Mouse (Mus musculus) hindbrain, embryonic 11.5 days (tissue): ENCODE measurements at regions not wholly inside any gene's neighbourhood (a gene's known extent, or its start where the extent isn't known, plus 50 kb on each side); places are given as distances from the start of the nearest gene placed in this dataset.
A peak's percentile ranks its signal among the peaks of the same experiment; 100 is the strongest.

Experiments
- ATAC-seq: fragments of 200-750 bp; cut with Nextera tagmentation; 2 replicates; pipeline ENCODE4 v1.8.0; 2017; ENCODE audit warnings: mild to moderate bottlenecking, moderate TSS enrichment, moderate library complexity; ENCODE audit not compliant: low FRiP score
- DNase-seq: peaks from one replicate; pipeline ENCODE4 v3.0.0-alpha.2; 2015; ENCODE audit warnings: low spot score
- H3K27ac ChIP-seq: fragments of 300-500 bp; sonication (generic); 2 replicates; pipeline ENCODE4 v1.5.1; 2014; ENCODE audit warnings: mild to moderate bottlenecking, low read depth, low read length
- H3K27me3 ChIP-seq: fragments of 300-500 bp; sonication (generic); 2 replicates; pipeline ENCODE4 v1.6.1; 2014; ENCODE audit warnings: mild to moderate bottlenecking, low read length, moderate library complexity, mixed read lengths; ENCODE audit not compliant: control insufficient read depth, insufficient read depth
- H3K36me3 ChIP-seq: fragments of 300-500 bp; sonication (generic); 2 replicates; pipeline ENCODE4 v1.6.1; 2014; ENCODE audit warnings: mild to moderate bottlenecking, low read length, moderate library complexity, mixed read lengths; ENCODE audit not compliant: control insufficient read depth, insufficient read depth
- H3K4me1 ChIP-seq: fragments of 300-500 bp; sonication (generic); replicated peaks from 2 replicates; pipeline ENCODE4 v1.6.1; 2014; ENCODE audit warnings: low read length, mixed read lengths; ENCODE audit not compliant: control insufficient read depth, insufficient read depth
- H3K4me2 ChIP-seq: fragments of 300-500 bp; sonication (generic); replicated peaks from 2 replicates; pipeline ENCODE4 v1.6.1; 2014; ENCODE audit warnings: mild to moderate bottlenecking, low read depth, low read length
- H3K4me3 ChIP-seq: fragments of 300-500 bp; sonication (generic); 2 replicates; pipeline ENCODE4 v1.5.1; 2014; ENCODE audit warnings: low read depth, low read length
- H3K9ac ChIP-seq: fragments of 300-500 bp; sonication (generic); 2 replicates; pipeline ENCODE4 v1.6.1; 2014; ENCODE audit warnings: low read depth, low read length
- H3K9me3 ChIP-seq: fragments of 300-500 bp; sonication (generic); 2 replicates; pipeline ENCODE4 v1.6.1; 2016; ENCODE audit warnings: low read length; ENCODE audit not compliant: control insufficient read depth
- WGBS: fragments of 180-500 bp; shearing (Covaris S2); extraction: QIAGEN DNeasy Blood & Tissue Kit; methylation state at CpG from one replicate; pipeline ENCODE4 v1.1.7; 2014; 5-methylcytosine and 5-hydroxymethylcytosine counted together

DNA sequence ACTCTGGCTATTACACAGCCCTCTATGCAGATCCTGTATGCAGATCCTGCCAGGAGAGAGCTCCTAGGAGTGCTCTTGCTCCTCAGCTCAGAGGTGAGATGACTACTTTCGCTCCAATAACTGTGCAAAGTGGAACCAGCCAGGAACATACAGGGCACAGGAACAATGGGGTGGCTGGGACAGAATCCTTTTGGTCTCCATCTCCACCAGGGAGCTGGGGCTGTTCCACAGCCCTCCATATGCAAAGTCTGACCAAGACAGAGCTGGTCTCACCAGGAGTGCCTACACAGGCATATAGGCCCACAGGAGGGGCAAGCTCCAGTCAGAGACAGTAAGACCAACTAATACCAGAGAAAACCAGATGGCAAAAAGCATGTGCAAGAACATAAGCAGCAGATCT, 1081.1 kb downstream of the Fscb start:
- H3K27me3 ChIP-seq, result no peaks in the 10 kb centered on the region
- H3K4me1 ChIP-seq, result no peaks in the 10 kb centered on the region
- DNase-seq (no peak), ATAC-seq (no peak)
- WGBS, result 95% methylated on average over 1 of the region's 1 CpGs
- no peak overlapping the region for H3K4me2 ChIP-seq
- no peak overlapping the region for H3K4me3 ChIP-seq
- H3K9me3 ChIP-seq, result no peaks in the 10 kb centered on the region
- no peak overlapping the region for H3K27ac ChIP-seq
- no peaks in the 10 kb centered on the region for H3K36me3 ChIP-seq
- H3K9ac ChIP-seq, result no peak overlapping the region

DNA sequence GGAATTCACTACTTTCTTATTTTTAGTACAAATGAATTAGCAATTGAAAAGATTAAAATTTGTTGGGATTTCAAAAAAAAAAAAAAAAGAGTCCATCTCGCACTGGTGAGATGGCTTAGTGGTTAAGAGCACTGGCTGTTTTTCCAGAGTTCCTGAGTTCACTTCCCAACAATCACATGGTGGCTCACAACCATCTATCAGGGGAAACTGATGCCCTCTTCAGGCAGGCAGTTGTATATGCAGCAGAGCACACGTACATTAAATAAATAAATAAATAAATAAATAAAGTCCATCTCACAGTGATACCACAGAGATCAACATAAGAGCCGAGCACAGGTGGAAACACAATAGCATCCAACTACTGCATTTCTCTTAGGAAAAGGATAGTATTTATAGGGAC, 1093.8 kb downstream of the Fscb start:
- H3K4me1 ChIP-seq, result no peaks in the 10 kb centered on the region
- H3K4me2 ChIP-seq, result no peak overlapping the region
- 71% methylated on average over 3 of the region's 3 CpGs for WGBS
- DNase-seq (no peak), ATAC-seq (no peak)
- no peak overlapping the region for H3K27ac ChIP-seq
- no peaks in the 10 kb centered on the region for H3K9me3 ChIP-seq
- H3K27me3 ChIP-seq, result no peaks in the 10 kb centered on the region
- no peak overlapping the region for H3K4me3 ChIP-seq
- H3K36me3 ChIP-seq, result no peaks in the 10 kb centered on the region
- no peak overlapping the region for H3K9ac ChIP-seq

DNA sequence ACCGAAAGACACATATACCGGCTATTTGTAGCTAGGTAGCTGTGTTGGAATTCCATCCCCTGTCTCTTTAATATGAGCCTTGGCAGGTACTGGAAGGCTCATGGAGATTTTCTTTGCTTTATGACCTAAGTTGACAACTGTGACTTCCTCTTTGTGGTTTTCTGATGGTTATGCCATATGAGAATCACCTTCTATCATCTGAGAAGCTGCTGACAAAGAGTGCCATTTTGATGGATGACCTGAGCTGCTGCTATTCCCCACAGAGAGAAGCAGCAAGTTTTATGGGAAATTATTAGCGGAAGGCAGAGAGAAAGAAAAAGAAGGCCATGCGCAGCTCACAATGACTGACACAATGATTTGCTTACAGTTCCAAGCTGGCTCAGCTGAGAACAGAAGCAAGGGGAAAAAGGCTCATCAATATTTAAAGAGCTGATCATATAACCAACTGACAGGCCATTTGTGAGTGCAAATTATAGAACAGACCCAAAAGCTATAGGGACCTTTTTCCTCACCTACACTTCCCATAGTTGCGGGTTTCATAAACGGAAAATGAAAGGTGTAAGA, 1105.1 kb downstream of the Fscb start:
- H3K4me3 ChIP-seq, result no peak overlapping the region
- H3K27me3 ChIP-seq, result no peaks in the 10 kb centered on the region
- 78% methylated on average over 6 of the region's 6 CpGs for WGBS
- DNase-seq (no peak), ATAC-seq (peak; percentile 60)
- no peaks in the 10 kb centered on the region for H3K36me3 ChIP-seq
- no peak overlapping the region for H3K27ac ChIP-seq
- H3K9me3 ChIP-seq, result no peaks in the 10 kb centered on the region
- no peak overlapping the region for H3K9ac ChIP-seq
- H3K4me1 ChIP-seq, result no peaks in the 10 kb centered on the region
- no peak overlapping the region for H3K4me2 ChIP-seq
